Mouse (Mus musculus) right cerebral cortex, postnatal 4 days (tissue): ENCODE data around the gene Armc9.

Experiments
- DNase-seq: peaks from one replicate; pipeline ENCODE4 v3.0.0-alpha.2; 2022

Armc9 gene

GRCm38 (mm10) chr1:86229184-86229829, 74.7 kb downstream of the Armc9 start:
- no peak for DNase-seq

- no peak for DNase-seq
Observed at GRCm38 (mm10) chr1:86232631-86233030, 78.1 kb downstream of the Armc9 start.

GRCm38 (mm10) chr1:86233808-86234207, 79.2 kb downstream of the Armc9 start:
- DNase-seq: no peak

GRCm38 (mm10) chr1:86235118-86235517, 80.5 kb downstream of the Armc9 start:
- DNase-seq: no peak

- DNase-seq: no peak
Observed at GRCm38 (mm10) chr1:86236442-86236841, 81.9 kb downstream of the Armc9 start.

- DNase-seq: no peak
Observed at GRCm38 (mm10) chr1:86239010-86239409, 84.4 kb downstream of the Armc9 start.

- DNase-seq: no peak
Observed at GRCm38 (mm10) chr1:86239871-86240270, 85.3 kb downstream of the Armc9 start.

GRCm38 (mm10) chr1:86240959-86241358, 86.4 kb downstream of the Armc9 start:
- no peak for DNase-seq

GRCm38 (mm10) chr1:86243490-86243889, 88.9 kb downstream of the Armc9 start:
- no peak for DNase-seq

GRCm38 (mm10) chr1:86245301-86246085, 90.9 kb downstream of the Armc9 start:
- no peak for DNase-seq

- DNase-seq: no peak
Observed at GRCm38 (mm10) chr1:86253410-86253809, 98.8 kb downstream of the Armc9 start.

GRCm38 (mm10) chr1:86256311-86256710, 101.7 kb downstream of the Armc9 start:
- DNase-seq: no peak

- DNase-seq: no peak
Observed at GRCm38 (mm10) chr1:86257228-86257627, 102.6 kb downstream of the Armc9 start.

GRCm38 (mm10) chr1:86258171-86258824, 103.7 kb downstream of the Armc9 start:
- DNase-seq: no peak

GRCm38 (mm10) chr1:86263564-86264339, 109.2 kb downstream of the Armc9 start:
- no peak for DNase-seq

GRCm38 (mm10) chr1:86265060-86265459, 110.5 kb downstream of the Armc9 start:
- DNase-seq: no peak

GRCm38 (mm10) chr1:86268492-86269189, 114.1 kb downstream of the Armc9 start:
- DNase-seq: no peak

- DNase-seq: no peak
Observed at GRCm38 (mm10) chr1:86269190-86269508, 114.6 kb downstream of the Armc9 start.

- DNase-seq: no peak
Observed at GRCm38 (mm10) chr1:86271707-86272106, 117.1 kb downstream of the Armc9 start.

- no peak for DNase-seq
Observed at GRCm38 (mm10) chr1:86277055-86277454, 122.5 kb downstream of the Armc9 start.

GRCm38 (mm10) chr1:86281781-86282536, 127.4 kb downstream of the Armc9 start:
- no peak for DNase-seq

GRCm38 (mm10) chr1:86284101-86284500, 129.5 kb downstream of the Armc9 start:
- DNase-seq: no peak
